Mouse (Mus musculus): ENCODE measurements around the gene Zmynd8. TPM values are rescaled to one million over a fixed set of nuclear protein-coding genes. Genes with fewer than 3 reads are reported as not detected.

Zmynd8 gene
- total RNA-seq, 2 experiments from 2014 or later: 182 to 188 TPM

GRCm38 (mm10) chr2:165745306-165746098 lies 153.3 kb downstream of the Zmynd8 start:
- no peak for DNase-seq (ENCODE audit: extremely low spot score in 1 of 2, low spot score in 2 of 2)
- intact Hi-C loops (cut with DNase I): no loop called here
- Histone ChIP-seq H3K27ac (no peak overlapping the region), H3K4me3 (no peak overlapping the region)
- no peak for TF ChIP-seq CTCF (IDR thresholded peaks at IDR 0.05)

DNA sequence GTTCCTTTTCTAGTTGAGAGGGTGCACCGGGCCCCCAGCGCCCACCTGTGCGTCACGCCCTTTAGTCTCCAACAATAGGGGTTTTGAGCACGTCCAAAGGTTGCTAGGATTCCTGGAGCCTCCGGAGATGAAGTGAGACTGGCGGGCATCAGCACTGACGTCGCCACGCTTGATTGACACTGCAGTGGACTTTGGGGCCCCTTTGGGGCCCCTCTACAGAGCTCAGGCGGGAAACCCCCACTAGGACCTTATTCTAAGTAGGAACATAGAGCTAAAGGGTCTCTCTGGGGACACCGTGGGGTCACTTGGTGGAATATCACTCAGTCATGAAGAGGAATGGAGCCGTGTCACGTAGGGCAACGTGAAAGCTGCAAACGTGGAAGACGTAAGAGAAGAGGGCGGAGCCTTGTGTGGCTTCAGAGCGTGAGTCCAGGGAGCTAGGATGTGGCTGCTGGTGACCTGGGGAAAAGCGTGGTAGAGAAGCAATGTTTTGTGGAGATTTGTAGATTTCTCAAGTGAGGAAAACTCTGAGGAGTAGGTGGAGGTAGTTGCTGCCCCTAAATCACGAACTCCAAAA lies 156.5 kb downstream of the Zmynd8 start:
- no peak for TF ChIP-seq CTCF (IDR thresholded peaks at IDR 0.05)
- DNase-seq (ENCODE audit: extremely low spot score in 1 of 2, low spot score in 2 of 2): no peak
- Histone ChIP-seq H3K4me3 (no peak overlapping the region), H3K27ac (no peak overlapping the region)
- intact Hi-C loops (cut with DNase I): no loop called here

- Histone ChIP-seq H3K27ac (no peak overlapping the region), H3K4me3 (no peak overlapping the region)
- DNase-seq (ENCODE audit: extremely low spot score in 1 of 2, low spot score in 2 of 2): no peak
- intact Hi-C loops (cut with DNase I): no loop called here
- TF ChIP-seq CTCF (IDR thresholded peaks at IDR 0.05): no peak
These were observed 157.2 kb downstream of the Zmynd8 start for GRCm38 (mm10) chr2:165741526-165742050.

- Histone ChIP-seq H3K27ac (no peak overlapping the region), H3K4me3 (no peak overlapping the region)
- no peak for DNase-seq (ENCODE audit: extremely low spot score in 1 of 2, low spot score in 2 of 2)
- TF ChIP-seq CTCF (IDR thresholded peaks at IDR 0.05): no peak
- intact Hi-C loops (cut with DNase I): no loop called here
These were observed 157.8 kb downstream of the Zmynd8 start for GRCm38 (mm10) chr2:165740982-165741381.

GRCm38 (mm10) chr2:165740381-165740780 lies 158.4 kb downstream of the Zmynd8 start:
- TF ChIP-seq CTCF (IDR thresholded peaks at IDR 0.05): no peak
- intact Hi-C loops (cut with DNase I): no loop called here
- Histone ChIP-seq H3K27ac (no peak overlapping the region), H3K4me3 (no peak overlapping the region)
- DNase-seq (ENCODE audit: extremely low spot score in 1 of 2, low spot score in 2 of 2): no peak

- intact Hi-C loops (cut with DNase I): no loop called here
- no peak overlapping the region for H3K4me3 ChIP-seq
- no peak; the same call in 1 of the 2 replicates for TF ChIP-seq CTCF (IDR thresholded peaks at IDR 0.05)
These were observed 162.5 kb downstream of the Zmynd8 start for GRCm38 (mm10) chr2:165736297-165736696.

More at GRCm38 (mm10) chr2:165736297-165736696, 162.5 kb downstream of the Zmynd8 start:
- no peak for DNase-seq (ENCODE audit: extremely low spot score in 1 of 2, low spot score in 2 of 2)
- no peak overlapping the region for H3K27ac ChIP-seq

Small RNAs within 50 kb of the gene (microRNA-seq; reads per million reads assigned to microRNA genes)
- 0 reads per million in 2 experiments for gene Gm22692

Other genes starting within 250 kb of the Zmynd8 start
- 10 to 100 TPM; 32.5 to 37.9 TPM for gene Ncoa3, start 93.6 kb upstream of the Zmynd8 start, total RNA-seq (2021)

Data from left cerebral cortex, adult 2 months (tissue).